Mouse (Mus musculus) small intestine, adult 2 months (tissue): ENCODE data around the gene Dctn1.

Experiments used
- CTCF ChIP-seq: fragments of 200-500 bp; IDR thresholded peaks from 2 replicates; pipeline ENCODE4 v1.5.1; 2012; ENCODE audit warnings: low read depth, mild to moderate bottlenecking, control low read depth, inconsistent platforms, low read length, moderate library complexity, mixed read lengths; ENCODE audit not compliant: insufficient replicate concordance, insufficient read length; ENCODE audit errors: extremely low read depth
- POLR2A ChIP-seq: fragments of 200-500 bp; IDR thresholded peaks from 2 replicates; pipeline ENCODE4 v1.6.1; 2012; ENCODE audit warnings: low read depth, mild to moderate bottlenecking, control low read depth, inconsistent platforms, low read length, moderate library complexity

GRCm38 (mm10) chr6:83186946-83187345, 21.2 kb downstream of the Dctn1 start:
- TF ChIP-seq POLR2A (no peak), CTCF (no peak)
